Mouse (Mus musculus): Measurements from ENCODE around the gene Gpr107. TPM values are rescaled to one million over a fixed set of nuclear protein-coding genes. Genes with fewer than 3 reads are reported as not detected.
"Not testable (repeated sequence)": the region's sequence is repeated elsewhere in the genome, so short reads cannot be mapped to it uniquely, and the experiment has no call there.

The Gpr107 gene
- polyA plus RNA-seq, 1 experiment from 2014 or later: 17.3 TPM

DNA sequence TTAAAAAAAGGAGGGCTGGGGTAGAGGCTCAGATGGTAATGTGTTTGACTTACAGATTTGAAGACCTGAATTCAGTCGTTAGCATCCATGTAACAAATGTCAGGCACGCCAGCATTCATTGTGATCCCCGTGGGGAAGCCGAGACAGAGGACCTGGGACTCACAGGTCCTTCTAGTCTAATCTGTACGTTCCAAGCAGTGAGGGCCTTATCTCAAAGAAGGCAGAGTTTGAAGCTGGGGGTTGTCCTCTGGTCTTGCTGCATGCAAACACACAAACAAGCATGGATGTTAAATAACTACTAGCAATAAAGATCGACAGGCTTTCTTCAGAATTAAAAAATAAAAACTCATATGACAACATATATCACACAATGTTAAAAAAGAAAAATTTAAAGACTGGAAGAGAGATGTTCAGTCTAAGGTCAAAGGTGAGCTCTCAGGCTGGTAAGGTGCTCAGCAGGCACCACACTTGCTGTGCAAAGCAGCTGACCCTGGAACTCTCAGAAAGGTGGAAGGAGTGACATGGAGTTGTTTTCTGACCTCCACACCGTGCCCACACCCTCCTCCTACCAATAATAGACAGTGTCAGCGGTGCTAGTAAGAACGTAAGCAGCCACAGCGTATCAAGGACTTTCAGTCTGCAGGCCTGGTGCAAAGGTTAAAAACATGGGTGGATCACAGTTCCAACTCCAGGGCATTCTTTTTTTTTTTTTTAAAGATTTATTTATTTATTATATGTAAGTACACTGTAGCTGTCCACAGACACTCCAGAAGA, 8.2 kb downstream of the Gpr107 start:
- WGBS: 65% methylated on average over 10 of the region's 10 CpGs
- H3K36me3 ChIP-seq (ENCODE audit: control insufficient read depth, insufficient read depth, low read length): no peaks in the 10 kb centered on the region
- H3K4me2 ChIP-seq: no peak overlapping the region; the same call in 1 of the 2 replicates
- no peak for DNase-seq (ENCODE audit: low spot score)
- peaks cover 48% of the 10 kb centered on the region for H3K4me1 ChIP-seq (replicated peaks; ENCODE audit: control insufficient read depth, insufficient read depth, low read length)
- H3K4me3 ChIP-seq (ENCODE audit: low read depth, low read length): no peak overlapping the region
- no peaks in the 10 kb centered on the region for H3K27me3 ChIP-seq (replicated peaks; ENCODE audit: control insufficient read depth, insufficient read depth, low read length)
- H3K9ac ChIP-seq (ENCODE audit: low read depth, low read length): no peak overlapping the region
- 0 out of 2 replicates have a peak overlapping the region, but pooled peaks have one; percentile 48 for H3K27ac ChIP-seq (ENCODE audit: low read depth, low read length)
- H3K9me3 ChIP-seq (ENCODE audit: control insufficient read depth, low read length): no peaks in the 10 kb centered on the region
- ATAC-seq (replicated peaks; ENCODE audit: low FRiP score): peak; percentile 80

- Histone ChIP-seq H3K27ac (ENCODE audit: low read depth, low read length) (no peak overlapping the region), H3K36me3 (ENCODE audit: control insufficient read depth, insufficient read depth, low read length) (no peaks in the 10 kb centered on the region; the same call in 1 of the 2 replicates), H3K4me2 (no peak overlapping the region), H3K9me3 (ENCODE audit: control insufficient read depth, low read length) (no peaks in the 10 kb centered on the region), H3K4me3 (ENCODE audit: low read depth, low read length) (no peak overlapping the region), H3K27me3 (replicated peaks; ENCODE audit: control insufficient read depth, insufficient read depth, low read length) (no peaks in the 10 kb centered on the region), H3K9ac (ENCODE audit: low read depth, low read length) (no peak overlapping the region), H3K4me1 (replicated peaks; ENCODE audit: control insufficient read depth, insufficient read depth, low read length) (peaks cover 45% of the 10 kb centered on the region)
- no peak for ATAC-seq (replicated peaks; ENCODE audit: low FRiP score)
- 79% methylated on average over 4 of the region's 4 CpGs for WGBS
- DNase-seq (ENCODE audit: low spot score): no peak
Measured at GRCm38 (mm10) chr2:31161620-31162019, 9.5 kb downstream of the Gpr107 start.

GRCm38 (mm10) chr2:31163361-31164118, 11.4 kb downstream of the Gpr107 start:
- WGBS: 82% methylated on average over 11 of the region's 11 CpGs
- Histone ChIP-seq H3K9ac (ENCODE audit: low read depth, low read length) (no peak overlapping the region), H3K36me3 (ENCODE audit: control insufficient read depth, insufficient read depth, low read length) (peaks cover 5% of the 10 kb centered on the region), H3K27ac (ENCODE audit: low read depth, low read length) (no peak overlapping the region), H3K4me1 (replicated peaks; ENCODE audit: control insufficient read depth, insufficient read depth, low read length) (peaks cover 36% of the 10 kb centered on the region), H3K4me3 (ENCODE audit: low read depth, low read length) (no peak overlapping the region), H3K4me2 (no peak overlapping the region), H3K27me3 (replicated peaks; ENCODE audit: control insufficient read depth, insufficient read depth, low read length) (no peaks in the 10 kb centered on the region), H3K9me3 (ENCODE audit: control insufficient read depth, low read length) (no peaks in the 10 kb centered on the region)
- ATAC-seq (replicated peaks; ENCODE audit: low FRiP score) (no peak), DNase-seq (ENCODE audit: low spot score) (no peak)

DNA sequence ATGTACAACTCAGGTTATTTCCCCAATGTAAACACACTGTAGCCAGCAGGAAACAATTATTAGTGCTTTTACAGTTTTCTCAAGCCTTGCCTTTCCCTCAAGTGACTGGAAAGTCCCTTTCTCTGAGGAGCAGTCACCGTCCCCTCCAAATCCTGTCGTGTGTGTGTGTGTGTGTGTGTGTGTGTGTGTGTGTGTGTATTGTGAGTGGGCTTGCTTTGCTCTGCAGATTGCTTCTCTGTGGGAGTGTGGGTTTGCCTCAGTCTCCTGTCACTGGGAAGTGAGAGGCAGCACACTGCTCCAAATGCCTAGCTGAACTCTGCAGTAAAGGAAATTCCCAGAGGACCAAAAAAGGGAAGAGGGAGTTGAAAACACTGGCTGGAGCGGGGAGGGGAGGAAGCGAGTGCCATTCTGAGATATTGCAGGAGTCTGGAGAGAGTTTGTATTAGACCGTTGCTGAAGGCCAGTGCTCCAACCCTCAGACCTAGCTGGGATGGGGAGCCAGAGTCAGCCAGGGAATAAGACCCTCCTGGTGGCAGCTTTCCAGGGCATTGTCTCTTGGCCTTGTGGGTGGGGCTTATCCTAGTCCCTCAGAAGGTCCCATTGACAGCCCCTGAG, 12.8 kb downstream of the Gpr107 start:
- Histone ChIP-seq H3K9me3 (ENCODE audit: control insufficient read depth, low read length) (no peaks in the 10 kb centered on the region), H3K4me3 (ENCODE audit: low read depth, low read length) (no peak overlapping the region), H3K4me1 (replicated peaks; ENCODE audit: control insufficient read depth, insufficient read depth, low read length) (peaks cover 23% of the 10 kb centered on the region), H3K36me3 (ENCODE audit: control insufficient read depth, insufficient read depth, low read length) (peaks cover 9% of the 10 kb centered on the region), H3K27ac (ENCODE audit: low read depth, low read length) (peak overlapping the region; percentile 72), H3K9ac (ENCODE audit: low read depth, low read length) (no peak overlapping the region; the same call in 1 of the 2 replicates), H3K4me2 (peak overlapping the region; percentile 20), H3K27me3 (replicated peaks; ENCODE audit: control insufficient read depth, insufficient read depth, low read length) (no peaks in the 10 kb centered on the region)
- DNase-seq (ENCODE audit: low spot score) (no peak), ATAC-seq (replicated peaks; ENCODE audit: low FRiP score) (peak; percentile 26; the same call in 1 of the 2 replicates)
- WGBS: 50% methylated on average over 5 of the region's 5 CpGs

DNA sequence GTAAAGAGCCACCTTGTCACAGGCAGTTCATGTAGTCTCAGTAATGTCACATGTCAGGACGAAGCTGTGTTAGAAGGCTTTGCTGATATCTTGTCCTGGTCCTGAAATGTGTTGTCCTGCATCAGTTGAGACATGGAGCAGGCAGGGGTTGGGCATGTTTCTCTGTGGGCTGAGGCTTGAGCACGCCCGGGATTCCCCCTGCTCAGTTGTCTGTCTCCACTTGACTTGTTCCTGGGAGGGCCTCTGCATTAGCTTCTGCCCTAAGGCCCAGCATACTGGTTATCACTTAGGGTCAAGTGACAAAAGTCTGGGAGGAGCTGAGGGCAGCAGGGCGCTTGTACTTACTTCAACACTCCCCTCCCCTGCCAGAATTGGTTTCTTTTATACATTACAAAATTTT, 13.4 kb downstream of the Gpr107 start:
- Histone ChIP-seq H3K9ac (ENCODE audit: low read depth, low read length) (peak overlapping the region; percentile 45; the same call in 1 of the 2 replicates), H3K27ac (ENCODE audit: low read depth, low read length) (peak overlapping the region; percentile 72), H3K9me3 (ENCODE audit: control insufficient read depth, low read length) (no peaks in the 10 kb centered on the region), H3K27me3 (replicated peaks; ENCODE audit: control insufficient read depth, insufficient read depth, low read length) (no peaks in the 10 kb centered on the region), H3K4me2 (peak overlapping the region; percentile 20), H3K4me1 (replicated peaks; ENCODE audit: control insufficient read depth, insufficient read depth, low read length) (peaks cover 17% of the 10 kb centered on the region), H3K4me3 (ENCODE audit: low read depth, low read length) (no peak overlapping the region), H3K36me3 (ENCODE audit: control insufficient read depth, insufficient read depth, low read length) (peaks cover 9% of the 10 kb centered on the region)
- no peak for DNase-seq (ENCODE audit: low spot score)
- 41% methylated on average over 4 of the region's 4 CpGs for WGBS
- ATAC-seq (replicated peaks; ENCODE audit: low FRiP score): peak; percentile 76

- ATAC-seq (replicated peaks; ENCODE audit: low FRiP score); H3K27me3 ChIP-seq (replicated peaks; ENCODE audit: control insufficient read depth, insufficient read depth, low read length); H3K4me3 ChIP-seq (ENCODE audit: low read depth, low read length); H3K27ac ChIP-seq (ENCODE audit: low read depth, low read length); H3K9me3 ChIP-seq (ENCODE audit: control insufficient read depth, low read length); H3K4me2 ChIP-seq; H3K9ac ChIP-seq (ENCODE audit: low read depth, low read length); DNase-seq (ENCODE audit: low spot score): not testable (repeated sequence)
- Histone ChIP-seq H3K36me3 (ENCODE audit: control insufficient read depth, insufficient read depth, low read length) (peaks cover 12% of the 10 kb centered on the region), H3K4me1 (replicated peaks; ENCODE audit: control insufficient read depth, insufficient read depth, low read length) (peaks cover 19% of the 10 kb centered on the region)
- WGBS: 91% methylated on average over 2 of the region's 2 CpGs
Measured at GRCm38 (mm10) chr2:31167571-31167970, 15.5 kb downstream of the Gpr107 start.

GRCm38 (mm10) chr2:31169001-31169400, 16.9 kb downstream of the Gpr107 start:
- Histone ChIP-seq H3K9me3 (ENCODE audit: control insufficient read depth, low read length) (no peaks in the 10 kb centered on the region), H3K36me3 (ENCODE audit: control insufficient read depth, insufficient read depth, low read length) (peaks cover 17% of the 10 kb centered on the region), H3K4me2 (no peak overlapping the region), H3K27ac (ENCODE audit: low read depth, low read length) (no peak overlapping the region), H3K4me3 (ENCODE audit: low read depth, low read length) (no peak overlapping the region), H3K4me1 (replicated peaks; ENCODE audit: control insufficient read depth, insufficient read depth, low read length) (peaks cover 17% of the 10 kb centered on the region), H3K9ac (ENCODE audit: low read depth, low read length) (no peak overlapping the region), H3K27me3 (replicated peaks; ENCODE audit: control insufficient read depth, insufficient read depth, low read length) (no peaks in the 10 kb centered on the region)
- DNase-seq (ENCODE audit: low spot score) (no peak), ATAC-seq (replicated peaks; ENCODE audit: low FRiP score) (no peak)
- 71% methylated on average over 10 of the region's 10 CpGs for WGBS

DNA sequence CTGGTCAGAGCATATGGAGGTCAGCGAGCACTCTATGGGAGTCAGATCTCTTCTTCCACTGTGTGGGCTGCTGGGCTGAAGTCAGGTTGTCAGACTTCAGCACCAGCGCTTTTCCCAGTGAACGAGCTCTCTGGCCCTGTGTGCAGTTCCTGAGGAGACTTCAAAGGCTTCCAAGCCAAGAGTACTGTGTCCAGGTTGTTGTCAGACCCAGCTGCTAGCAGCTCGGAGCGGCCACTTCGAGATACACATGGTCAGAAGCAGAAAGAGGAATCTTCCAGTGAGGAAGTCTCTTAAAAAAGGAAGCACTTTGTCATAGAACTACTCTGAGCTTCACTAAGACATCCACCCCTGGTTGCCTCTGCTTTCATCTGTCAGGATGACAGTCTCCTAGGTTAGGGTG, 18.0 kb downstream of the Gpr107 start:
- Histone ChIP-seq H3K27me3 (replicated peaks; ENCODE audit: control insufficient read depth, insufficient read depth, low read length) (no peaks in the 10 kb centered on the region), H3K9ac (ENCODE audit: low read depth, low read length) (no peak overlapping the region), H3K4me1 (replicated peaks; ENCODE audit: control insufficient read depth, insufficient read depth, low read length) (peaks cover 7% of the 10 kb centered on the region), H3K27ac (ENCODE audit: low read depth, low read length) (no peak overlapping the region), H3K9me3 (ENCODE audit: control insufficient read depth, low read length) (no peaks in the 10 kb centered on the region), H3K4me2 (no peak overlapping the region), H3K4me3 (ENCODE audit: low read depth, low read length) (no peak overlapping the region), H3K36me3 (ENCODE audit: control insufficient read depth, insufficient read depth, low read length) (peaks cover 17% of the 10 kb centered on the region)
- ATAC-seq (replicated peaks; ENCODE audit: low FRiP score): no peak
- WGBS: 71% methylated on average over 6 of the region's 6 CpGs
- DNase-seq (ENCODE audit: low spot score): no peak
